Mouse (Mus musculus) limb, embryonic 12.5 days (tissue): ENCODE measurements around the gene Tmtc2. TPM values are rescaled to one million over a fixed set of nuclear protein-coding genes. Genes with fewer than 3 reads are reported as not detected.

ENCODE experiments used
- ATAC-seq: fragments of 200-750 bp; cut with Nextera tagmentation; 2 replicates; pipeline ENCODE4 v1.8.0; 2017; ENCODE audit warnings: low read depth, moderate TSS enrichment; ENCODE audit not compliant: insufficient number of reproducible peaks, insufficient read depth, low FRiP score, low TSS enrichment
- H3K27ac ChIP-seq: fragments of 300-500 bp; sonication (generic); 2 replicates; pipeline ENCODE4 v1.5.1; 2016; ENCODE audit warnings: mild to moderate bottlenecking, moderate library complexity
- H3K27me3 ChIP-seq: fragments of 300-500 bp; sonication (generic); 2 replicates; pipeline ENCODE4 v1.6.1; 2016; ENCODE audit warnings: mild to moderate bottlenecking, moderate library complexity
- H3K36me3 ChIP-seq: fragments of 300-500 bp; sonication (generic); 2 replicates; pipeline ENCODE4 v1.6.1; 2016; ENCODE audit warnings: mild to moderate bottlenecking, moderate library complexity
- H3K4me1 ChIP-seq: fragments of 300-500 bp; sonication (generic); replicated peaks from 2 replicates; pipeline ENCODE4 v1.6.1; 2016
- H3K4me2 ChIP-seq: fragments of 300-500 bp; sonication (generic); 2 replicates; pipeline ENCODE4 v1.6.1; 2016; ENCODE audit warnings: mild to moderate bottlenecking, moderate library complexity
- H3K4me3 ChIP-seq: fragments of 300-500 bp; sonication (generic); replicated peaks from 2 replicates; pipeline ENCODE4 v1.5.1; 2016; ENCODE audit warnings: mild to moderate bottlenecking
- H3K9ac ChIP-seq: fragments of 300-500 bp; sonication (generic); replicated peaks from 2 replicates; pipeline ENCODE4 v1.6.1; 2016; ENCODE audit warnings: mild to moderate bottlenecking, moderate library complexity
- H3K9me3 ChIP-seq: fragments of 300-500 bp; sonication (generic); 2 replicates; pipeline ENCODE4 v1.6.1; 2016; ENCODE audit warnings: mild to moderate bottlenecking, moderate library complexity
- WGBS: fragments of 180-500 bp; shearing (Covaris S2); methylation state at CpG from one replicate; pipeline ENCODE4 v1.1.7; 2016; 5-methylcytosine and 5-hydroxymethylcytosine counted together
- polyA plus RNA-seq: library from polyadenylated mRNA; unstranded; fragments of >200 nt; fragmentation: Nextera tagmentation; extraction: Ambion mirVana; gene quantifications from 2 replicates; pipeline ENCODE4 v1.2.1, GENCODE M21; 2016

Tmtc2 gene
- polyA plus RNA-seq, 1 experiment from 2014 or later = 27.0 TPM

GRCm38 (mm10) chr10:105519154-105519806 lies 55.0 kb downstream of the Tmtc2 start:
- Histone ChIP-seq H3K9me3 (no peaks in the 10 kb centered on the region), H3K4me3 (no peak overlapping the region), H3K27ac (peak overlapping the region; percentile 64), H3K36me3 (no peaks in the 10 kb centered on the region), H3K4me1 (peaks cover 40% of the 10 kb centered on the region), H3K9ac (no peak overlapping the region), H3K27me3 (no peaks in the 10 kb centered on the region), H3K4me2 (no peak overlapping the region)
- ATAC-seq = peak; percentile 42; the same call in 1 of the 2 replicates
- 62% methylated on average over 6 of the region's 6 CpGs for WGBS

GRCm38 (mm10) chr10:105518144-105518543 lies 56.1 kb downstream of the Tmtc2 start:
- 96% methylated on average over 9 of the region's 9 CpGs for WGBS
- Histone ChIP-seq H3K27ac (no peak overlapping the region), H3K4me3 (no peak overlapping the region), H3K4me2 (no peak overlapping the region), H3K27me3 (no peaks in the 10 kb centered on the region), H3K4me1 (peaks cover 29% of the 10 kb centered on the region), H3K36me3 (no peaks in the 10 kb centered on the region), H3K9ac (no peak overlapping the region), H3K9me3 (no peaks in the 10 kb centered on the region)
- no peak for ATAC-seq

- H3K4me1 ChIP-seq = peaks cover 28% of the 10 kb centered on the region
- H3K9me3 ChIP-seq = no peaks in the 10 kb centered on the region
- ATAC-seq = no peak
- no peaks in the 10 kb centered on the region for H3K27me3 ChIP-seq
- peaks cover 3% of the 10 kb centered on the region; the same call in 1 of the 2 replicates for H3K36me3 ChIP-seq
- H3K4me3 ChIP-seq = no peak overlapping the region
- H3K9ac ChIP-seq = no peak overlapping the region
- 85% methylated on average over 7 of the region's 7 CpGs for WGBS
- H3K4me2 ChIP-seq = no peak overlapping the region
- H3K27ac ChIP-seq = no peak overlapping the region
Measured at GRCm38 (mm10) chr10:105513777-105514322, 60.4 kb downstream of the Tmtc2 start.

- Histone ChIP-seq H3K9me3 (no peaks in the 10 kb centered on the region), H3K27me3 (no peaks in the 10 kb centered on the region), H3K27ac (peak overlapping the region; percentile 69), H3K4me2 (peak overlapping the region; percentile 36), H3K4me1 (peaks cover 21% of the 10 kb centered on the region), H3K9ac (no peak overlapping the region), H3K4me3 (no peak overlapping the region), H3K36me3 (peaks cover 17% of the 10 kb centered on the region)
- 24% methylated on average over 5 of the region's 5 CpGs for WGBS
- peak; percentile 61; the same call in 1 of the 2 replicates for ATAC-seq
Measured at GRCm38 (mm10) chr10:105509896-105510272, 64.4 kb downstream of the Tmtc2 start.

- ATAC-seq = peak; percentile 26; the same call in 1 of the 2 replicates
- H3K9me3 ChIP-seq = no peaks in the 10 kb centered on the region
- WGBS = 63% methylated on average over 9 of the region's 12 CpGs
- peak overlapping the region; percentile 36 for H3K4me2 ChIP-seq
- H3K27ac ChIP-seq = peak overlapping the region; percentile 69; the same call in 1 of the 2 replicates
- no peak overlapping the region for H3K4me3 ChIP-seq
- H3K4me1 ChIP-seq = peaks cover 21% of the 10 kb centered on the region
- peaks cover 17% of the 10 kb centered on the region for H3K36me3 ChIP-seq
- no peaks in the 10 kb centered on the region for H3K27me3 ChIP-seq
- H3K9ac ChIP-seq = no peak overlapping the region
Measured at GRCm38 (mm10) chr10:105509146-105509895, 64.9 kb downstream of the Tmtc2 start.

- Histone ChIP-seq H3K9me3 (no peaks in the 10 kb centered on the region), H3K4me2 (no peak overlapping the region), H3K27ac (no peak overlapping the region), H3K9ac (no peak overlapping the region), H3K36me3 (peaks cover 17% of the 10 kb centered on the region), H3K4me3 (no peak overlapping the region), H3K4me1 (peaks cover 21% of the 10 kb centered on the region), H3K27me3 (no peaks in the 10 kb centered on the region)
- no peak for ATAC-seq
- 82% methylated on average over 3 of the region's 3 CpGs for WGBS
Measured at GRCm38 (mm10) chr10:105507982-105508786, 66.1 kb downstream of the Tmtc2 start.

GRCm38 (mm10) chr10:105506046-105506445 lies 68.2 kb downstream of the Tmtc2 start:
- Histone ChIP-seq H3K36me3 (peaks cover 13% of the 10 kb centered on the region), H3K9me3 (no peaks in the 10 kb centered on the region), H3K27ac (no peak overlapping the region), H3K4me2 (no peak overlapping the region), H3K27me3 (no peaks in the 10 kb centered on the region), H3K4me1 (peaks cover 32% of the 10 kb centered on the region), H3K4me3 (no peak overlapping the region), H3K9ac (no peak overlapping the region)
- WGBS = 88% methylated on average over 4 of the region's 4 CpGs
- ATAC-seq = no peak

GRCm38 (mm10) chr10:105504472-105504871 lies 69.8 kb downstream of the Tmtc2 start:
- no peak overlapping the region for H3K4me2 ChIP-seq
- no peak overlapping the region for H3K9ac ChIP-seq
- peaks cover 13% of the 10 kb centered on the region for H3K36me3 ChIP-seq
- H3K27me3 ChIP-seq = no peaks in the 10 kb centered on the region
- H3K4me1 ChIP-seq = peaks cover 18% of the 10 kb centered on the region
- no peak overlapping the region for H3K4me3 ChIP-seq
- ATAC-seq = no peak
- WGBS = 77% methylated on average over 2 of the region's 2 CpGs
- H3K9me3 ChIP-seq = no peaks in the 10 kb centered on the region
- H3K27ac ChIP-seq = no peak overlapping the region

- peaks cover 10% of the 10 kb centered on the region for H3K36me3 ChIP-seq
- H3K9me3 ChIP-seq = no peaks in the 10 kb centered on the region
- H3K4me3 ChIP-seq = no peak overlapping the region
- peaks cover 16% of the 10 kb centered on the region for H3K4me1 ChIP-seq
- H3K9ac ChIP-seq = no peak overlapping the region
- H3K4me2 ChIP-seq = 0 out of 2 replicates have a peak overlapping the region, but pooled peaks have one; percentile 4
- no peak for ATAC-seq
- no peaks in the 10 kb centered on the region for H3K27me3 ChIP-seq
- WGBS = 14% methylated on average over 7 of the region's 7 CpGs
- H3K27ac ChIP-seq = peak overlapping the region; percentile 51; the same call in 1 of the 2 replicates
Measured at GRCm38 (mm10) chr10:105501736-105502135, 72.5 kb downstream of the Tmtc2 start.

- no peak for ATAC-seq
- H3K4me1 ChIP-seq = peaks cover 28% of the 10 kb centered on the region
- H3K9ac ChIP-seq = no peak overlapping the region
- H3K4me2 ChIP-seq = no peak overlapping the region
- H3K36me3 ChIP-seq = no peaks in the 10 kb centered on the region
- no peaks in the 10 kb centered on the region for H3K9me3 ChIP-seq
- H3K27me3 ChIP-seq = no peaks in the 10 kb centered on the region
- WGBS = 69% methylated on average over 4 of the region's 4 CpGs
- no peak overlapping the region for H3K4me3 ChIP-seq
- no peak overlapping the region for H3K27ac ChIP-seq
Measured at GRCm38 (mm10) chr10:105500482-105500881, 73.8 kb downstream of the Tmtc2 start.

- H3K4me1 ChIP-seq = peaks cover 50% of the 10 kb centered on the region
- 0 out of 2 replicates have a peak overlapping the region, but pooled peaks have one; percentile 7 for H3K27ac ChIP-seq
- H3K27me3 ChIP-seq = no peaks in the 10 kb centered on the region
- ATAC-seq = no peak
- no peaks in the 10 kb centered on the region for H3K36me3 ChIP-seq
- WGBS = 43% methylated on average over 6 of the region's 6 CpGs
- no peaks in the 10 kb centered on the region for H3K9me3 ChIP-seq
- no peak overlapping the region for H3K4me2 ChIP-seq
- no peak overlapping the region for H3K4me3 ChIP-seq
- H3K9ac ChIP-seq = no peak overlapping the region
Measured at GRCm38 (mm10) chr10:105495248-105495647, 79.0 kb downstream of the Tmtc2 start.
